28 mouse cellular contexts compared by ENCODE assay signal in genomic region chr1:13927964-13928363, GRCm38 (mm10).
DNase-seq lines count a peak whose midpoint lies in the region; ATAC-seq and TF ChIP-seq lines count a peak whose summit lies in the region.
"Had no signal": no experiment of that assay in that cellular context is flagged by ENCODE, and none has a peak within 500 bp of the region (broad histone marks: within the 10 kb centered on the region; RNA-seq: fewer than 3 reads in every experiment).

No protein-coding gene starts in this region.

- H3K36me3 ChIP-seq in embryonic facial prominence, embryonic 11.5 days (replicated peaks; ENCODE audit: control insufficient read depth, insufficient read depth, low read depth, low read length) = no peaks in the 10 kb centered on the region
- no peaks in the 10 kb centered on the region for H3K36me3 ChIP-seq in embryonic facial prominence, embryonic 10.5 days (replicated peaks)
- no peaks in the 10 kb centered on the region for H3K36me3 ChIP-seq in limb, embryonic 11.5 days (ENCODE audit: control insufficient read depth, insufficient read depth, low read length)
- no peaks in the 10 kb centered on the region for H3K36me3 ChIP-seq in limb, embryonic 14.5 days (ENCODE audit: control insufficient read depth, insufficient read depth, low read length)
- H3K36me3 ChIP-seq: G1E; heart, embryonic 12.5 days; heart, embryonic 15.5 days had no signal

- no peaks in the 10 kb centered on the region for H3K27me3 ChIP-seq in embryonic facial prominence, embryonic 11.5 days (ENCODE audit: control insufficient read depth, insufficient read depth, low read length)
- no peaks in the 10 kb centered on the region for H3K27me3 ChIP-seq in embryonic facial prominence, embryonic 10.5 days (replicated peaks; ENCODE audit: low read depth, poor library complexity, severe bottlenecking)
- no peaks in the 10 kb centered on the region for H3K27me3 ChIP-seq in limb, embryonic 11.5 days (ENCODE audit: control insufficient read depth, insufficient read depth, low read length)
- no peaks in the 10 kb centered on the region for H3K27me3 ChIP-seq in limb, embryonic 14.5 days (ENCODE audit: control insufficient read depth, insufficient read depth, low read length)
- H3K27me3 ChIP-seq: CH12.LX; heart, embryonic 12.5 days; heart, embryonic 15.5 days; Patski had no signal

- no peak overlapping the region for H3K4me3 ChIP-seq in embryonic facial prominence, embryonic 11.5 days (ENCODE audit: low read depth, low read length)
- H3K4me3 ChIP-seq in embryonic facial prominence, embryonic 10.5 days = no peak overlapping the region
- no peak overlapping the region for H3K4me3 ChIP-seq in limb, embryonic 11.5 days (ENCODE audit: low read depth, low read length)
- no peak overlapping the region for H3K4me3 ChIP-seq in limb, embryonic 14.5 days (replicated peaks; ENCODE audit: low read length)
- no peak overlapping the region for H3K4me3 ChIP-seq in lung, adult 2 months (replicated peaks; ENCODE audit: extremely low read depth, low read depth, low read length)
- H3K4me3 ChIP-seq: heart, embryonic 12.5 days; heart, embryonic 15.5 days had no signal

- no peak for TF ChIP-seq POLR2A in limb, embryonic 14.5 days (IDR thresholded peaks at IDR 0.05; ENCODE audit: borderline replicate concordance, extremely low read depth, insufficient read depth, insufficient read length)
- no peak for TF ChIP-seq POLR2A in lung, adult 2 months (IDR thresholded peaks at IDR 0.05; ENCODE audit: borderline replicate concordance, extremely low read depth, low read depth, low read length)

- no peaks in the 10 kb centered on the region for H3K9me3 ChIP-seq in embryonic facial prominence, embryonic 11.5 days (replicated peaks; ENCODE audit: control insufficient read depth, low read length)
- H3K9me3 ChIP-seq in embryonic facial prominence, embryonic 10.5 days = no peaks in the 10 kb centered on the region
- no peaks in the 10 kb centered on the region for H3K9me3 ChIP-seq in limb, embryonic 11.5 days (ENCODE audit: control insufficient read depth, low read length)
- H3K9me3 ChIP-seq in limb, embryonic 14.5 days (ENCODE audit: control insufficient read depth, low read length) = no peaks in the 10 kb centered on the region
- H3K9me3 ChIP-seq: G1E; heart, embryonic 12.5 days; heart, embryonic 15.5 days had no signal

- 64% methylated on average over 2 of the region's 2 CpGs for WGBS in embryonic facial prominence, embryonic 11.5 days
- 75% methylated on average over 2 of the region's 2 CpGs for WGBS in embryonic facial prominence, embryonic 10.5 days
- 13% methylated on average over 2 of the region's 2 CpGs for WGBS in limb, embryonic 11.5 days
- 27% methylated on average over 2 of the region's 2 CpGs for WGBS in limb, embryonic 14.5 days
- WGBS in lung, adult 2 months = 54% methylated on average over 2 of the region's 2 CpGs

- TF ChIP-seq CTCF in lung, adult 2 months (IDR thresholded peaks at IDR 0.05; ENCODE audit: insufficient read depth, low read length) = no peak

- no peak overlapping the region for H3K4me2 ChIP-seq in embryonic facial prominence, embryonic 11.5 days (ENCODE audit: low read depth, low read length)
- no peak overlapping the region for H3K4me2 ChIP-seq in limb, embryonic 11.5 days (ENCODE audit: low read depth, severe bottlenecking)
- no peak overlapping the region for H3K4me2 ChIP-seq in limb, embryonic 14.5 days (replicated peaks; ENCODE audit: low read depth, low read length, severe bottlenecking)
- H3K4me2 ChIP-seq: heart, embryonic 12.5 days; heart, embryonic 15.5 days; hindbrain, embryonic 14.5 days had no signal

- H3K4me1 ChIP-seq in embryonic facial prominence, embryonic 11.5 days (ENCODE audit: control insufficient read depth, insufficient read depth, low read length) = no peaks in the 10 kb centered on the region
- no peaks in the 10 kb centered on the region for H3K4me1 ChIP-seq in embryonic facial prominence, embryonic 10.5 days
- H3K4me1 ChIP-seq in limb, embryonic 11.5 days (ENCODE audit: control insufficient read depth, insufficient read depth, low read length) = no peaks in the 10 kb centered on the region
- H3K4me1 ChIP-seq in limb, embryonic 14.5 days (ENCODE audit: control insufficient read depth, insufficient read depth, low read length) = no peaks in the 10 kb centered on the region
- no peaks in the 10 kb centered on the region for H3K4me1 ChIP-seq in lung, adult 2 months (ENCODE audit: control insufficient read depth, insufficient read depth, low read length)
- H3K4me1 ChIP-seq: heart, embryonic 12.5 days; heart, embryonic 15.5 days had no signal

- no peak overlapping the region for H3K27ac ChIP-seq in embryonic facial prominence, embryonic 11.5 days (replicated peaks; ENCODE audit: low read depth, low read length)
- H3K27ac ChIP-seq in embryonic facial prominence, embryonic 10.5 days (replicated peaks) = no peak overlapping the region
- no peak overlapping the region for H3K27ac ChIP-seq in limb, embryonic 11.5 days (replicated peaks; ENCODE audit: low read depth, low read length)
- no peak overlapping the region for H3K27ac ChIP-seq in limb, embryonic 14.5 days (replicated peaks; ENCODE audit: low read depth, low read length)
- H3K27ac ChIP-seq: heart, embryonic 15.5 days; hindbrain, embryonic 14.5 days; hindbrain, postnatal 0 days had no signal

- no peak for ATAC-seq in embryonic facial prominence, embryonic 11.5 days (replicated peaks; ENCODE audit: insufficient number of reproducible peaks, low FRiP score, low TSS enrichment, low read depth)
- ATAC-seq in limb, embryonic 11.5 days (ENCODE audit: insufficient number of reproducible peaks, low FRiP score, low TSS enrichment, low read depth) = peak; percentile 68; the same call in 1 of the 2 replicates
- ATAC-seq in limb, embryonic 14.5 days (ENCODE audit: low FRiP score, low read depth) = 0 out of 2 replicates have a peak, but pooled peaks have one; percentile 23
- ATAC-seq: forebrain, embryonic 14.5 days; forebrain, postnatal 0 days; hindbrain, postnatal 0 days; inflammation-experienced regulatory T-cells, adult 6 months; intestine, embryonic 16.5 days; Patski had no signal

- H3K9ac ChIP-seq in embryonic facial prominence, embryonic 11.5 days (replicated peaks; ENCODE audit: low read length) = no peak overlapping the region
- H3K9ac ChIP-seq in limb, embryonic 11.5 days (ENCODE audit: low read length) = no peak overlapping the region
- H3K9ac ChIP-seq in limb, embryonic 14.5 days (ENCODE audit: low read depth, low read length, severe bottlenecking) = no peak overlapping the region
- H3K9ac ChIP-seq: forebrain, postnatal 0 days; heart, embryonic 12.5 days; heart, embryonic 15.5 days; hindbrain, embryonic 14.5 days had no signal

- peak; percentile 6 for DNase-seq in embryonic facial prominence, embryonic 11.5 days (ENCODE audit: low spot score)
- DNase-seq in embryonic facial prominence, embryonic 10.5 days (ENCODE audit: low spot score) = no peak
- peak; percentile 56 for DNase-seq in limb, embryonic 11.5 days (ENCODE audit: low spot score)
- no peak for DNase-seq in limb, embryonic 14.5 days (ENCODE audit: low spot score)
- no peak for DNase-seq in lung, adult 2 months
- no peak for DNase-seq in adrenal gland, postnatal 25 days
- DNase-seq: adrenal gland, adult 2 months; adrenal gland, postnatal 14 days; B cell, adult 2 months; cerebellum, adult 11-12 months; cerebellum, adult 8-10 months; cerebellum, postnatal 10 days; cerebellum, postnatal 36 days; forebrain, postnatal 0 days; gastrocnemius, postnatal 25 days; heart, adult 18-20 months; heart, postnatal 10 days; heart, postnatal 4 days had no signal

Comparison
In these comparisons a context has a peak if more than half of its experiments do, and no peak if none do; other contexts are left out.
1. DNase-seq: peak in embryonic facial prominence, embryonic 11.5 days (single experiment) and limb, embryonic 11.5 days (single experiment); none in embryonic facial prominence, embryonic 10.5 days (single experiment), limb, embryonic 14.5 days (single experiment), lung, adult 2 months (single experiment) and adrenal gland, postnatal 25 days (single experiment).